Mouse (Mus musculus): Measurements from ENCODE around the gene Itga3.

Itga3 gene

GRCm38 (mm10) chr11:95071266-95071665 lies 5.3 kb downstream of the Itga3 start:
- no peak for DNase-seq (ENCODE audit: low spot score in 2 of 2)

GRCm38 (mm10) chr11:95070140-95071107 lies 6.2 kb downstream of the Itga3 start:
- DNase-seq (ENCODE audit: low spot score in 2 of 2): no peak

- no peak for DNase-seq (ENCODE audit: low spot score in 2 of 2)
Measured at GRCm38 (mm10) chr11:95069226-95069957, 7.2 kb downstream of the Itga3 start.

- no peak for DNase-seq (ENCODE audit: low spot score in 2 of 2)
Measured at GRCm38 (mm10) chr11:95056768-95057501, 19.7 kb downstream of the Itga3 start.

- DNase-seq (ENCODE audit: low spot score in 2 of 2): no peak
Measured at GRCm38 (mm10) chr11:95053062-95053461, 23.5 kb downstream of the Itga3 start.

GRCm38 (mm10) chr11:95046980-95047680 lies 29.5 kb downstream of the Itga3 start:
- DNase-seq (ENCODE audit: low spot score in 2 of 2): peak in 1 of 2 experiments; percentile 49

- no peak for DNase-seq (ENCODE audit: low spot score in 2 of 2)
Measured at GRCm38 (mm10) chr11:95044185-95044870, 32.3 kb downstream of the Itga3 start.

- no peak for DNase-seq (ENCODE audit: low spot score in 2 of 2)
Measured at GRCm38 (mm10) chr11:95043608-95044007, 33.0 kb downstream of the Itga3 start.

GRCm38 (mm10) chr11:95043060-95043459 lies 33.5 kb downstream of the Itga3 start:
- no peak for DNase-seq (ENCODE audit: low spot score in 2 of 2)

GRCm38 (mm10) chr11:95042096-95042495 lies 34.5 kb downstream of the Itga3 start:
- DNase-seq (ENCODE audit: low spot score in 2 of 2): peak; percentile 60 to 78

GRCm38 (mm10) chr11:95041139-95041609 lies 35.4 kb downstream of the Itga3 start, which contains the start of gene Pdk2:
Gene Pdk2, minus strand, starts transcription at chr11:95041354.
- peak; percentile 97 for DNase-seq (ENCODE audit: low spot score in 2 of 2)

GRCm38 (mm10) chr11:95040491-95041138 lies 36.0 kb downstream of the Itga3 start:
- DNase-seq (ENCODE audit: low spot score in 2 of 2): no peak

GRCm38 (mm10) chr11:95039766-95040165 lies 36.8 kb downstream of the Itga3 start:
- no peak for DNase-seq (ENCODE audit: low spot score in 2 of 2)

GRCm38 (mm10) chr11:95038818-95039655 lies 37.6 kb downstream of the Itga3 start:
- no peak for DNase-seq (ENCODE audit: low spot score in 2 of 2)

- no peak for DNase-seq (ENCODE audit: low spot score in 2 of 2)
Measured at GRCm38 (mm10) chr11:95038156-95038817, 38.3 kb downstream of the Itga3 start.

GRCm38 (mm10) chr11:95037306-95037705 lies 39.3 kb downstream of the Itga3 start:
- DNase-seq (ENCODE audit: low spot score in 2 of 2): no peak

- DNase-seq (ENCODE audit: low spot score in 2 of 2): no peak
Measured at GRCm38 (mm10) chr11:95036521-95036920, 40.1 kb downstream of the Itga3 start.

GRCm38 (mm10) chr11:95034902-95035301 lies 41.7 kb downstream of the Itga3 start:
- no peak for DNase-seq (ENCODE audit: low spot score in 2 of 2)

All from frontal cortex, postnatal 14 days (tissue).